Mouse (Mus musculus): ENCODE measurements around the gene Ntmt1. TPM values are rescaled to one million over a fixed set of nuclear protein-coding genes. Genes with fewer than 3 reads are reported as not detected.

Gene Ntmt1
- polyA plus RNA-seq, 1 experiment from 2014 or later: 101 TPM

DNA sequence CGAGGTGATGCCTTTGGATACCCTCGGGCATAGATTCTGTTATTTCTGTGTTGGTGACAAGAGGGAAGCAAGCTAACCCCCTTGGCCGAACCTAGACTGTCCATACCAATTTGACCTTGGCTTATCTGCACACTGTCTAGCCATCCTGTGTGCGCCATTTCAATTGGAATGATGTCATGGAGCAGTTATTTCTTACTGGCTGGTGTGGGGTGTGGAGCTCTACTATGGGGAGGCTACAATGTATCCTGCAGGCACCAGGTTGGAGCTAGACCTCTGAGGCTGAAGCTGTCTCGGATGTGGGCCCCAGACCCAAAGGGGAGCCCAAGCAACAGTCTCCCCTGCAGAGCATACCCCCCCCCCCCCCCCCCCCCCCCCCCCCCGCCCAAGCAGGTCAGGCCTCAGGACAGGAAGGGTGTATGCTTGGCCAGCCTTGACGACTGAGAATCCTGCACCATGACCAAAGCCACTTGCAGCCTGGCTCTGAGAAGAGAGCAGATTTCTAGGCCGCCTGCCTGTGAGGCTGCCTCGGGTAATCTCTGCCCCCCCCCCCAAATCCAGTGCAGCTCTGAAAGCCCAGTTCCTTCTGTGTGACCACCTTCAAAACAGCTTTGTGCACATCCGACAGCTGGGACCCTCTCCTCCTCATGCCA, 26.9 kb downstream of the Ntmt1 start, which contains the start of gene Prrx2:
TSS of gene Prrx2 (plus strand) at position 600 of the 650 bp plus-strand sequence.
- Histone ChIP-seq H3K27me3 (ENCODE audit: control insufficient read depth, insufficient read depth, low read length) (no peaks in the 10 kb centered on the region), H3K4me2 (replicated peaks; ENCODE audit: low read depth, low read length) (no peak within 1 kb of the TSS), H3K36me3 (ENCODE audit: control insufficient read depth, insufficient read depth, low read length) (no peaks in the 10 kb centered on the region), H3K4me3 (ENCODE audit: low read depth, low read length) (no peak within 1 kb of the TSS), H3K9me3 (ENCODE audit: control insufficient read depth, low read depth, low read length) (no peaks in the 10 kb centered on the region), H3K9ac (replicated peaks; ENCODE audit: low read depth, low read length) (no peak within 1 kb of the TSS), H3K4me1 (ENCODE audit: control insufficient read depth, insufficient read depth, low read length) (0 out of 2 replicates have a peak, but pooled peaks cover 7% of the 10 kb centered on the region), H3K27ac (ENCODE audit: low read length) (no peak within 1 kb of the TSS)
- 73% methylated on average over 8 of the region's 10 CpGs for WGBS
- no peak for ATAC-seq (ENCODE audit: insufficient number of reproducible peaks, insufficient read depth, low FRiP score, low read depth)

DNA sequence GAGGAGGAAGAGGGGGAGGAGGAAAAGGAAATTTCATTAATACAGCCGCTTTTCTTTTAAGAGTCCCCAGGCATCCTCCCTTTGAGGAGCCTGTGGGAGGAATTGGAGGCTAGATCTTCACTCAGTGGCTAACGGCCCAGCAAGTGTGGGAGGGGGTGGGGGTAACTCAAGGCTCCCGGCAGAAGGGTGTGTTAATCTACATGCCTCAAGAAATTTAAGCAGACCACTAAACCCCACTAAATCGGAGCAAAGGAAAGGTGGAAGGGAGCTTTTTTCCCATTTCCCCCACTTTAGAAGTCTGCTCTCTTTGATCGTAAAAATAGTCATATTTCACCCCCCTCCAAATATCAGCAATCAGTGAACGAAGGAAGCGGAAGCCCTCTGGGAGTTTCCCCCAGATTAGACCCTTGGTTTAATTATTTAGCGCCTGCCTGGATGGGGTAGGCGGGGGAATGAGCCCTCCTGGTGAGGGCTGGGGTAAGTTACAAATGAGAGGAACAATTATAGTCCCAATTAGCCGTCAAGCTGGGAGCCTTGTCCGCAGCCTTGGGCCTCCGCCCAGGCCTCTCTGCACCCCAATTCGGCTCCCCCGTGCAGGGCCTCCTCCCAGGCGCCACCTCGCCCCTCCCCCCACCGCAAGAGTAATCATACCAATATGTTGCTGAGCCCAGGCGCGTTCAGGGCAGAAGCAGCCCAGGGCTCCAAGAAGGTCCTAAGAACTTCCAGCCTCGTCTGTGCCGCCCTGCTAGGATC, 28.8 kb downstream of the Ntmt1 start:
- no peak overlapping the region for H3K9ac ChIP-seq (replicated peaks; ENCODE audit: low read depth, low read length)
- H3K4me3 ChIP-seq (ENCODE audit: low read depth, low read length): no peak overlapping the region
- WGBS: 19% methylated on average over 21 of the region's 21 CpGs
- no peak for ATAC-seq (ENCODE audit: insufficient number of reproducible peaks, insufficient read depth, low FRiP score, low read depth)
- H3K27me3 ChIP-seq (ENCODE audit: control insufficient read depth, insufficient read depth, low read length): no peaks in the 10 kb centered on the region
- H3K4me1 ChIP-seq (ENCODE audit: control insufficient read depth, insufficient read depth, low read length): 0 out of 2 replicates have a peak, but pooled peaks cover 7% of the 10 kb centered on the region
- H3K27ac ChIP-seq (ENCODE audit: low read length): no peak overlapping the region
- no peak overlapping the region for H3K4me2 ChIP-seq (replicated peaks; ENCODE audit: low read depth, low read length)
- H3K9me3 ChIP-seq (ENCODE audit: control insufficient read depth, low read depth, low read length): no peaks in the 10 kb centered on the region
- no peaks in the 10 kb centered on the region for H3K36me3 ChIP-seq (ENCODE audit: control insufficient read depth, insufficient read depth, low read length)

GRCm38 (mm10) chr2:30842615-30843014, 35.0 kb downstream of the Ntmt1 start:
- Histone ChIP-seq H3K36me3 (ENCODE audit: control insufficient read depth, insufficient read depth, low read length) (no peaks in the 10 kb centered on the region), H3K9ac (replicated peaks; ENCODE audit: low read depth, low read length) (no peak overlapping the region), H3K27ac (ENCODE audit: low read length) (no peak overlapping the region), H3K4me3 (ENCODE audit: low read depth, low read length) (no peak overlapping the region), H3K9me3 (ENCODE audit: control insufficient read depth, low read depth, low read length) (no peaks in the 10 kb centered on the region), H3K4me2 (replicated peaks; ENCODE audit: low read depth, low read length) (no peak overlapping the region), H3K4me1 (ENCODE audit: control insufficient read depth, insufficient read depth, low read length) (peaks cover 13% of the 10 kb centered on the region), H3K27me3 (ENCODE audit: control insufficient read depth, insufficient read depth, low read length) (peaks cover 8% of the 10 kb centered on the region; the same call in 1 of the 2 replicates)
- no peak for ATAC-seq (ENCODE audit: insufficient number of reproducible peaks, insufficient read depth, low FRiP score, low read depth)
- 37% methylated on average over 10 of the region's 10 CpGs for WGBS

DNA sequence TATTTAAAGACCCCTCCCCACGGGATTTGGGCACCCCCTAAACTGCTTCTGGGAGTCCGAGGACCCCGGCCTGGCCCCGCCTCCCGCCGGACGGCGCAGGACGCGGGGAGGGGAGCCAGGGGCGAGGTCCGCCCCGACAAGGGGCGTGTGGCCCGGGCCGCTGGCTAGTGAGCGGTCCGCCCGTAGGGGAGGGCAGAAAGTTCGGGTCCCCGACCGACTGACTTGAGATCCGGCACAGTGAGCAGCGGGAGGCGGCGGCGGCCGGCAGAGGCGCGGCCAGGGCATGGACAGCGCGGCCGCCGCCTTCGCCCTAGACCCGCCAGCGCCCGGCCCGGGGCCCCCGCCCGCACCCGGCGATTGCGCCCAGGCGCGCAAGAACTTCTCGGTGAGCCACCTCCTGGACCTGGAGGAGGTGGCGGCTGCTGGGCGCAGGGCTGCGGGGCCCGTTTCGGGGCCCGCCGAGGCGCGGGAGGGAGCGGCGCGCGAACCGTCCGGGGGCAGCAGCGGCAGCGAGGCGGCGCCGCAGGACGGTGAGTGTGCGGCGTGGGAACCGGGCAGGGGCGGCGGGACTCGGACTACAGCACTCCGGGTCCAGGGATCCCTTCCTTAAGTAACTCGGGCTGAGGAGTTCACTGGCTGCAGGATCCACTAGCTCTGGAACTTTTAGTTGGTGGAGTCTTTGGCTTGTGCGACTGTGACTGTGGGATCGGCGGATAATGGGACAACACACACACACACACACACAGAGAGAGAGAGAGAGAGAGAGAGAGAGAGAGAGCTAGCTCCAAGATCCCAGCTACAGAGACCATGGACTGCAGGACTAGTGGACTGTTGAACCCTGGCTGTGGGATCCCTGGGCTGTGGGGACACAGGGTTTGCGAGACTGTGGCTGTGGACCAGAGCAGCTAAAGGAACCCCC, 37.8 kb downstream of the Ntmt1 start:
- H3K27ac ChIP-seq (ENCODE audit: low read length): no peak overlapping the region
- 2% methylated on average over 79 of the region's 80 CpGs for WGBS
- peaks cover 13% of the 10 kb centered on the region for H3K4me1 ChIP-seq (ENCODE audit: control insufficient read depth, insufficient read depth, low read length)
- H3K36me3 ChIP-seq (ENCODE audit: control insufficient read depth, insufficient read depth, low read length): no peaks in the 10 kb centered on the region
- ATAC-seq (ENCODE audit: insufficient number of reproducible peaks, insufficient read depth, low FRiP score, low read depth): peak; percentile 42
- peaks cover 8% of the 10 kb centered on the region; the same call in 1 of the 2 replicates for H3K27me3 ChIP-seq (ENCODE audit: control insufficient read depth, insufficient read depth, low read length)
- H3K9me3 ChIP-seq (ENCODE audit: control insufficient read depth, low read depth, low read length): no peaks in the 10 kb centered on the region
- H3K9ac ChIP-seq (replicated peaks; ENCODE audit: low read depth, low read length): peak overlapping the region; percentile 52
- H3K4me3 ChIP-seq (ENCODE audit: low read depth, low read length): peak overlapping the region; percentile 61
- H3K4me2 ChIP-seq (replicated peaks; ENCODE audit: low read depth, low read length): peak overlapping the region; percentile 85

DNA sequence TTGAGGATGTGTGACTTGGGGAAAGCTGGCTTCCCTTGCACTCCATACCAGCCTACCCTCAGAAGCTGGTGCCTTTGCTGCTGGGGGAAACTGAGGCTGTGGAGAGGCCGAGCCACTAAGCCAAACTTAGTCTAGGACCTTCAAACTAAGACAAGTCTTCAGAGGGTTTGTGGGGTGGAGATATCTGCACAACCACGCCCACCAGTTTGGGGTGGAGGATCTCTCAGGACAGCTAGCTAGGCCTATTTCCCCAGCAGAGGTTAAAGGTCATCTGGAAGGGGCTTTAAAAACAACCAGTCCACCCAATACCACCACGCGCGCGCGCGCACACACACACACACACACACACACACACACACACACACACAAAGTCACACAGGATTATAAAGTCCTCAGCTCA, 38.6 kb downstream of the Ntmt1 start:
- Histone ChIP-seq H3K36me3 (ENCODE audit: control insufficient read depth, insufficient read depth, low read length) (no peaks in the 10 kb centered on the region), H3K4me3 (ENCODE audit: low read depth, low read length) (peak overlapping the region; percentile 61; the same call in 1 of the 2 replicates), H3K9me3 (ENCODE audit: control insufficient read depth, low read depth, low read length) (no peaks in the 10 kb centered on the region), H3K4me1 (ENCODE audit: control insufficient read depth, insufficient read depth, low read length) (peaks cover 13% of the 10 kb centered on the region), H3K9ac (replicated peaks; ENCODE audit: low read depth, low read length) (peak overlapping the region; percentile 52; the same call in 1 of the 2 replicates), H3K27ac (ENCODE audit: low read length) (no peak overlapping the region), H3K4me2 (replicated peaks; ENCODE audit: low read depth, low read length) (peak overlapping the region; percentile 85), H3K27me3 (ENCODE audit: control insufficient read depth, insufficient read depth, low read length) (peaks cover 8% of the 10 kb centered on the region; the same call in 1 of the 2 replicates)
- ATAC-seq (ENCODE audit: insufficient number of reproducible peaks, insufficient read depth, low FRiP score, low read depth): no peak
- WGBS: 65% methylated on average over 8 of the region's 8 CpGs

DNA sequence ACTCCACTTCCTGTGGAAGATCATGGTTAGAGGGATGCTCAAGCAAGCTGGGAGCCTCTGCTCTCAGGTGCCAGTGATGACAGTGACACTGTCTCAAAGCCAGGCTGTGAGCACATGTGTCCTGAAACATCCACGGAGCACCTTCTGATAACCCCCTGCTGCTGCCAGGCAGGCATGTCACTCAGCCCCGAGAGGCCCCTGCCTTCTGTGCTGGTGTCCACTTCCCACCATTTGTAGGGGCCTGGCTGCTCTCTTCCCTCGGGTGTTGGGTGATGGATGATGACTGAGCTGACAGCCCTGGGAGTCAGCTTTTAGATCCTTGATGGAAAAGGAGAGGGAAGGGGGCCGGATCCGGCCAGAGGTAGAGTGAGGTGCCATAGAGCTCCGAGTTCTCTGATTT, 39.1 kb downstream of the Ntmt1 start:
- no peak overlapping the region; the same call in 1 of the 2 replicates for H3K4me2 ChIP-seq (replicated peaks; ENCODE audit: low read depth, low read length)
- H3K9ac ChIP-seq (replicated peaks; ENCODE audit: low read depth, low read length): no peak overlapping the region
- 22% methylated on average over 6 of the region's 6 CpGs for WGBS
- no peak for ATAC-seq (ENCODE audit: insufficient number of reproducible peaks, insufficient read depth, low FRiP score, low read depth)
- peaks cover 8% of the 10 kb centered on the region; the same call in 1 of the 2 replicates for H3K27me3 ChIP-seq (ENCODE audit: control insufficient read depth, insufficient read depth, low read length)
- H3K27ac ChIP-seq (ENCODE audit: low read length): no peak overlapping the region
- peaks cover 13% of the 10 kb centered on the region for H3K4me1 ChIP-seq (ENCODE audit: control insufficient read depth, insufficient read depth, low read length)
- no peaks in the 10 kb centered on the region for H3K9me3 ChIP-seq (ENCODE audit: control insufficient read depth, low read depth, low read length)
- no peaks in the 10 kb centered on the region for H3K36me3 ChIP-seq (ENCODE audit: control insufficient read depth, insufficient read depth, low read length)
- H3K4me3 ChIP-seq (ENCODE audit: low read depth, low read length): no peak overlapping the region

- H3K9me3 ChIP-seq (ENCODE audit: control insufficient read depth, low read depth, low read length): no peaks in the 10 kb centered on the region
- no peak overlapping the region for H3K4me2 ChIP-seq (replicated peaks; ENCODE audit: low read depth, low read length)
- H3K4me1 ChIP-seq (ENCODE audit: control insufficient read depth, insufficient read depth, low read length): peaks cover 25% of the 10 kb centered on the region
- no peak overlapping the region for H3K4me3 ChIP-seq (ENCODE audit: low read depth, low read length)
- H3K36me3 ChIP-seq (ENCODE audit: control insufficient read depth, insufficient read depth, low read length): no peaks in the 10 kb centered on the region
- H3K27ac ChIP-seq (ENCODE audit: low read length): no peak overlapping the region
- WGBS: 61% methylated on average over 8 of the region's 8 CpGs
- no peak overlapping the region for H3K9ac ChIP-seq (replicated peaks; ENCODE audit: low read depth, low read length)
- peaks cover 8% of the 10 kb centered on the region; the same call in 1 of the 2 replicates for H3K27me3 ChIP-seq (ENCODE audit: control insufficient read depth, insufficient read depth, low read length)
- no peak for ATAC-seq (ENCODE audit: insufficient number of reproducible peaks, insufficient read depth, low FRiP score, low read depth)
Observed at GRCm38 (mm10) chr2:30848184-30848583, 40.6 kb downstream of the Ntmt1 start.

GRCm38 (mm10) chr2:30850581-30850980, 43.0 kb downstream of the Ntmt1 start:
- peaks cover 5% of the 10 kb centered on the region; the same call in 1 of the 2 replicates for H3K27me3 ChIP-seq (ENCODE audit: control insufficient read depth, insufficient read depth, low read length)
- no peak overlapping the region for H3K9ac ChIP-seq (replicated peaks; ENCODE audit: low read depth, low read length)
- peaks cover 22% of the 10 kb centered on the region for H3K4me1 ChIP-seq (ENCODE audit: control insufficient read depth, insufficient read depth, low read length)
- no peak for ATAC-seq (ENCODE audit: insufficient number of reproducible peaks, insufficient read depth, low FRiP score, low read depth)
- no peak overlapping the region for H3K4me3 ChIP-seq (ENCODE audit: low read depth, low read length)
- 13% methylated on average over 5 of the region's 6 CpGs for WGBS
- H3K27ac ChIP-seq (ENCODE audit: low read length): no peak overlapping the region
- H3K36me3 ChIP-seq (ENCODE audit: control insufficient read depth, insufficient read depth, low read length): no peaks in the 10 kb centered on the region
- no peaks in the 10 kb centered on the region for H3K9me3 ChIP-seq (ENCODE audit: control insufficient read depth, low read depth, low read length)
- H3K4me2 ChIP-seq (replicated peaks; ENCODE audit: low read depth, low read length): no peak overlapping the region

Measured in stomach, embryonic 14.5 days (tissue).